Mouse (Mus musculus): ENCODE results near the gene Wnt9a.

GRCm38 (mm10) chr11:59305821-59306215, 910 bp upstream of the Wnt9a start:
- TF ChIP-seq EP300 (IDR thresholded peaks at IDR 0.05; ENCODE audit: low read depth) (no peak), CTCF (IDR thresholded peaks at IDR 0.05; ENCODE audit: low read depth) (no peak)

Measured in heart, postnatal 0 days (tissue).